ENCODE assay signal across 25 mouse cellular contexts in genomic region chr10:127695775-127696174, GRCm38 (mm10). TPM values are rescaled to one million over a fixed set of nuclear protein-coding genes. Genes with fewer than 3 reads are reported as not detected.
DNase-seq lines count a peak whose midpoint lies in the region; ATAC-seq lines count a peak whose summit lies in the region.
"Had no signal": no experiment of that assay in that cellular context is flagged by ENCODE, and none has a peak within 500 bp of the region (broad histone marks: within the 10 kb centered on the region; RNA-seq: fewer than 3 reads in every experiment).

No protein-coding gene starts in this region.

- H3K4me2 ChIP-seq in intestine, embryonic 16.5 days (ENCODE audit: low read depth, low read length), result no peak overlapping the region
- H3K4me2 ChIP-seq: heart, embryonic 13.5 days; hindbrain, embryonic 15.5 days had no signal

- peaks cover 4% of the 10 kb centered on the region; the same call in 1 of the 2 replicates for H3K4me1 ChIP-seq in intestine, embryonic 16.5 days (ENCODE audit: control insufficient read depth, insufficient read depth, low read length)
- H3K4me1 ChIP-seq: embryonic facial prominence, embryonic 10.5 days; forebrain, embryonic 10.5 days; heart, embryonic 13.5 days; hindbrain, embryonic 15.5 days had no signal

- peak; percentile 79 for ATAC-seq in intestine, embryonic 16.5 days
- no peak for ATAC-seq in megakaryocyte progenitor cell, adult 5-6 weeks (replicated peaks; ENCODE audit: poor library complexity)
- no peak for ATAC-seq in erythroblast, adult 5-6 weeks (replicated peaks; ENCODE audit: low FRiP score, poor library complexity, severe bottlenecking)
- ATAC-seq: CD4-positive, CD25-positive, alpha-beta regulatory T cell, adult 4 months; forebrain, embryonic 14.5 days had no signal

- H3K9ac ChIP-seq in intestine, embryonic 16.5 days (ENCODE audit: low read depth, low read length), result no peak overlapping the region
- H3K9ac ChIP-seq: heart, embryonic 13.5 days; hindbrain, embryonic 15.5 days had no signal

- no peak overlapping the region for H3K4me3 ChIP-seq in intestine, embryonic 16.5 days (ENCODE audit: low read length)
- H3K4me3 ChIP-seq: embryonic facial prominence, embryonic 10.5 days; erythroblast, embryonic 14.5 days; forebrain, embryonic 10.5 days; heart, embryonic 13.5 days; hindbrain, embryonic 15.5 days had no signal

- H3K27me3 ChIP-seq in intestine, embryonic 16.5 days (replicated peaks; ENCODE audit: control insufficient read depth, insufficient read depth, low read length), result no peaks in the 10 kb centered on the region
- H3K27me3 ChIP-seq: heart, embryonic 13.5 days; hindbrain, embryonic 15.5 days had no signal

- H3K27ac ChIP-seq in intestine, embryonic 16.5 days (ENCODE audit: low read length), result no peak overlapping the region
- H3K27ac ChIP-seq: embryonic facial prominence, embryonic 10.5 days; forebrain, embryonic 10.5 days; heart, embryonic 13.5 days; hindbrain, embryonic 15.5 days had no signal

- WGBS in intestine, embryonic 16.5 days, result 83% methylated on average over 7 of the region's 7 CpGs

- DNase-seq in adrenal gland, adult (ENCODE audit: inconsistent age in 2 of 2, low spot score in 1 of 2), result peak; percentile 68 to 86
- no peak for DNase-seq in adrenal gland, postnatal 4 days (ENCODE audit: low spot score in 2 of 2)
- DNase-seq in adrenal gland, postnatal 14 days, result peak; percentile 69
- DNase-seq in ovary, postnatal 36 days (ENCODE audit: low spot score), result no peak
- DNase-seq: B cell, adult 2 months; cerebellum, adult 18-20 months; cerebellum, postnatal 10 days; gastrocnemius, postnatal 36 days; heart, adult 11 months; heart, postnatal 36 days; kidney, adult 18-20 months had no signal

- no peaks in the 10 kb centered on the region for H3K9me3 ChIP-seq in intestine, embryonic 16.5 days (ENCODE audit: control insufficient read depth, low read length)
- H3K9me3 ChIP-seq: embryonic facial prominence, embryonic 10.5 days; forebrain, embryonic 10.5 days; G1E; heart, embryonic 13.5 days; hindbrain, embryonic 15.5 days had no signal

- no peaks in the 10 kb centered on the region for H3K36me3 ChIP-seq in intestine, embryonic 16.5 days (ENCODE audit: control insufficient read depth, insufficient read depth, low read length)

RNA-seq across cellular contexts. Expression of gene Myo1a, which starts 9.2 kb away (rescaled TPM):
- total RNA-seq in adrenal gland, postnatal 4 days (2021), result 1 to 10 TPM; 1.6 to 2.1 TPM
- total RNA-seq in adrenal gland, postnatal 14 days (2021), result 1.5 and 1.9 TPM in 2 replicates
- polyA plus RNA-seq in intestine, embryonic 16.5 days (2015; fragmentation: Nextera tagmentation; extraction: Ambion mirVana), result 53.8 and 61.2 TPM in 2 replicates
- 0.15 TPM in 1 of 2 replicates, not detected in the other for total RNA-seq in megakaryocyte progenitor cell, adult 5-6 weeks (2015)
- 0.03 and 0.37 TPM in 2 replicates for total RNA-seq in megakaryocyte progenitor cell, adult 5-6 weeks (2017)
- 0.42 TPM in 1 of 2 replicates, not detected in the other for total RNA-seq in erythroblast, adult 5-6 weeks (2015; ENCODE audit: low replicate concordance)
- not detected in 2 replicates for total RNA-seq in erythroblast, adult 5-6 weeks (2017; ENCODE audit: low replicate concordance)
- total RNA-seq: gastrocnemius, adult 8-10 months; heart, postnatal 36 days had no signal
- polyA plus RNA-seq: CD4-positive, CD25-positive, alpha-beta regulatory T cell, adult 4 months had no signal

RNA-seq across cellular contexts. Expression of gene Nab2, which starts 27.4 kb away (rescaled TPM):
- 10 to 100 TPM; 22.8 to 24.4 TPM for total RNA-seq in adrenal gland, postnatal 4 days (2021)
- total RNA-seq in adrenal gland, postnatal 14 days (2021), result 23.7 and 24.6 TPM in 2 replicates
- 7.5 and 8.4 TPM in 2 replicates for polyA plus RNA-seq in intestine, embryonic 16.5 days (2015; fragmentation: Nextera tagmentation; extraction: Ambion mirVana)
- 2.4 and 2.6 TPM in 2 replicates for total RNA-seq in megakaryocyte progenitor cell, adult 5-6 weeks (2015)
- total RNA-seq in megakaryocyte progenitor cell, adult 5-6 weeks (2017), result 3.4 and 5.2 TPM in 2 replicates
- 0.96 TPM in 1 of 2 replicates, not detected in the other for total RNA-seq in erythroblast, adult 5-6 weeks (2015; ENCODE audit: low replicate concordance)
- 0.60 TPM in 1 of 2 replicates, not detected in the other for total RNA-seq in erythroblast, adult 5-6 weeks (2017; ENCODE audit: low replicate concordance)

RNA-seq across cellular contexts. Expression of gene Tac2, which starts 28.5 kb away (rescaled TPM):
- under 1 TPM in 1 of 2 experiments, not detected in 1; 0.48 TPM for total RNA-seq in adrenal gland, postnatal 4 days (2021)
- total RNA-seq in adrenal gland, postnatal 14 days (2021), result not detected in 2 replicates
- 1.3 and 2.2 TPM in 2 replicates for polyA plus RNA-seq in intestine, embryonic 16.5 days (2015; fragmentation: Nextera tagmentation; extraction: Ambion mirVana)
- total RNA-seq in megakaryocyte progenitor cell, adult 5-6 weeks (2015), result 1.2 TPM in 1 of 2 replicates, not detected in the other
- total RNA-seq in megakaryocyte progenitor cell, adult 5-6 weeks (2017), result not detected in 2 replicates
- total RNA-seq in erythroblast, adult 5-6 weeks (2015; ENCODE audit: low replicate concordance), result 6.9 and 8.3 TPM in 2 replicates
- total RNA-seq in erythroblast, adult 5-6 weeks (2017; ENCODE audit: low replicate concordance), result 3.3 and 4.5 TPM in 2 replicates
- total RNA-seq: G1E; gastrocnemius, adult 8-10 months; gastrocnemius, postnatal 36 days; heart, postnatal 36 days had no signal
- polyA plus RNA-seq: CD4-positive, CD25-positive, alpha-beta regulatory T cell, adult 4 months; embryonic facial prominence, embryonic 14.5 days; forebrain, embryonic 10.5 days; G1E; hindbrain, embryonic 11.5 days had no signal

RNA-seq across cellular contexts. Expression of gene Nemp1, which starts 29.1 kb away (rescaled TPM):
- 10 to 100 TPM; 11.6 to 13.2 TPM for total RNA-seq in adrenal gland, postnatal 4 days (2021)
- total RNA-seq in adrenal gland, postnatal 14 days (2021), result 9.2 and 9.4 TPM in 2 replicates
- polyA plus RNA-seq in intestine, embryonic 16.5 days (2015; fragmentation: Nextera tagmentation; extraction: Ambion mirVana), result 4.8 and 5.9 TPM in 2 replicates
- 15.7 and 19.8 TPM in 2 replicates for total RNA-seq in megakaryocyte progenitor cell, adult 5-6 weeks (2015)
- 17.8 and 25.3 TPM in 2 replicates for total RNA-seq in megakaryocyte progenitor cell, adult 5-6 weeks (2017)
- total RNA-seq in erythroblast, adult 5-6 weeks (2015; ENCODE audit: low replicate concordance), result 11.0 and 13.2 TPM in 2 replicates
- total RNA-seq in erythroblast, adult 5-6 weeks (2017; ENCODE audit: low replicate concordance), result 12.4 and 14.3 TPM in 2 replicates

RNA-seq across cellular contexts. Expression of gene Zbtb39, which starts 43.6 kb away (rescaled TPM):
- total RNA-seq in adrenal gland, postnatal 4 days (2021), result 10 to 100 TPM; 16.2 to 17.4 TPM
- 11.6 and 12.2 TPM in 2 replicates for total RNA-seq in adrenal gland, postnatal 14 days (2021)
- 1.6 TPM in 2 replicates for polyA plus RNA-seq in intestine, embryonic 16.5 days (2015; fragmentation: Nextera tagmentation; extraction: Ambion mirVana)
- total RNA-seq in megakaryocyte progenitor cell, adult 5-6 weeks (2015), result 4.7 and 5.1 TPM in 2 replicates
- 2.0 and 3.0 TPM in 2 replicates for total RNA-seq in megakaryocyte progenitor cell, adult 5-6 weeks (2017)
- total RNA-seq in erythroblast, adult 5-6 weeks (2015; ENCODE audit: low replicate concordance), result 0.19 and 1.7 TPM in 2 replicates
- 0.28 and 1.3 TPM in 2 replicates for total RNA-seq in erythroblast, adult 5-6 weeks (2017; ENCODE audit: low replicate concordance)

Comparison
In these comparisons a context has a peak if more than half of its experiments do, and no peak if none do; other contexts are left out.
1. DNase-seq: peak in adrenal gland, adult (2 of 2) and adrenal gland, postnatal 14 days (single experiment); none in adrenal gland, postnatal 4 days (0 of 2) and ovary, postnatal 36 days (single experiment).